Mouse (Mus musculus) adrenal gland, postnatal 4 days (tissue): Measurements from ENCODE around the gene Gpr26. TPM values are rescaled to one million over a fixed set of nuclear protein-coding genes. Genes with fewer than 3 reads are reported as not detected.
A peak's percentile ranks its signal among the peaks of the same experiment; 100 is the strongest.

ENCODE experiments used
- DNase-seq, 2 experiments: peaks; one replicate each; pipeline ENCODE4 v3.0.0; 2021 to 2022; ENCODE audit warnings: low spot score in 2 of 2, mixed read lengths in 2 of 2
- long read RNA-seq, 2 experiments: library from polyadenylated mRNA; stranded (forward); transcript quantifications; one replicate each; pipeline ENCODE4 v2.0.0; 2021
- total RNA-seq, 2 experiments: library from RNA; stranded (reverse); gene quantifications; 2 replicates each; pipeline ENCODE4 v1.2.3; 2021

Gene Gpr26
- total RNA-seq, result under 1 TPM in 1 of 2 experiments, not detected in 1; 0.34 TPM
- long read RNA-seq, experiment 1, result 0 reads
- long read RNA-seq, experiment 2, result 0 reads

DNA sequence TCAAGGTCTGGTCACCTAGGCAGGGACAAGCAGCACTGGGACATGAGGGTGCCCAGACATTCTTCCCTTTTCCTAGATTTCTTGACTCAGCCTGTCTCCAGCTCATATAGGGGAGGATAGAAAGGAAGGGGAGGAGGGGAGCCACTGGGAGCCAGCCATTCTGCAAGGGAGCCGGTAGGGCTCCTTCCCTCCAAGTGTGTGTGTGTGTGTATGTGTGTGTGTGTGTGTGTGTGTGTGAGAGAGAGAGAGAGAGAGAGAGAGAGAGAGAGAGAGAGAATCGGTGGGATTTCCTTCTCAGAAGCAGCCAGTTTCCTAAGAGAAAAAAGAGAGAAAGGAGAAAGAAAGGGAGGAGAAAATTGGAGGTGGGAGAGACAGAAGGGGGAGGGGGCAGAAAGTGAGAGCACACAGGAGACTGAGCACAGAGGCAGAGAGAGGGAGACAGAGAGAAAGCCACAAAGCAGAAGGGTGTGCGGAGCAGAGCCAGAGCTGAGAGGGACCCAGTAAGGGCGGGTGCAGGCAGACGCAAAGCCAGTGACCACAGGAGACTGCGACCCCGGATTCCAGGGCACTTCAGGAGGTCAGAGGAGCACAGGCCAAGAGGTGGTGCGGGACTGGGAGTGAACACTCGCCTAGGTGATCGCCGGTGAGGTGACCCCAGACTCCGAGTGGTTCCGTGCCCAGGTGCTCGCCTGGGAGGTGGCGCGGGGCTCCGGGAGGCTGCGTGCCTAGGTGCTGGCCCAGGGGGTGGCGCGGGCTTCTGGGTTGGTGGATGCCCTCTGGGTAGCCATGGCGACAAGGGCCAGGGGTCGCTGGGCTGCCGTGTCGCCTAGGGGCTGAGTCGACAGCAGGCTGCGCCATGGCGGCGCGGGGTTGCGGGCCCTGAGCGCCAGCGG is at the start of gene Gpr26:
TSS of gene Gpr26 (plus strand) at position 438 of the 893 bp plus-strand sequence.
- no peak for DNase-seq

- DNase-seq, result no peak
Measured at GRCm38 (mm10) chr7:131917384-131917783, 48.9 kb upstream of the Gpr26 start.

DNA sequence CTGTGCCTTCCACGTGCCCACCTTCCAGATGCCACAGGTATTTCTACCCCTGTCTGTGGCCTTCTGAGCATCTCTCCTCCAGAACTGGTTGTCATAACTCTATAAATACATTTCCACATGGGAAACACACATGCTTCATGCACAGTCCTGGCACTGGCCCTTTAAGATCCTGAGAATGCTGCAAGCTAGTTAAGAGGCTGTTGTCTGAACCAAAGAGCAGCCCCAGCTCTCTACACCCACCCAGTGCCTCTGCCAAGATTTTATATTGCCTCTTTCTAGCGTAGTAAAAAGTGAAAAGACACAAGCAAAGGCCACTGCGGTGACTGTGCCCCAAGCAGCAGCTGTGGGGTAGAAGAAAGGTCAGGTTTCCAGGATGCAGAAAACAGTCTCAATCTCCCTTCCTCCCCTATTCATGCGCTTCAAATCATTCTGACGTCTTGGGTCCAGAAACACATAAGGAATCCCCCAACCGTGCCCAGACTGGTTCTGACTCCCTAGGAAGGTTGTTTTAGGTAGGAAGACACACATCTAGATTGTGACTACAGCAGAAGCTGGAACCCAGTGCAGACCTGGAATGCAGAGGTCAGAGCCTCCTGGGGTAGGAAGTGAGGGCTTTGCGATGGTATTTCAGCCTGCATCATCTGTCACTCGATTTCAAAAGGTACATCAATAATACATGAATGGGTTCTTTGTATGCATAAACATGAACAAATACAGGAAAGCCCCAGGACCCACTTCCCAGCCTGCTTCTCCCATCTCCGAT is 38.8 kb upstream of the Gpr26 start:
- no peak for DNase-seq

DNA sequence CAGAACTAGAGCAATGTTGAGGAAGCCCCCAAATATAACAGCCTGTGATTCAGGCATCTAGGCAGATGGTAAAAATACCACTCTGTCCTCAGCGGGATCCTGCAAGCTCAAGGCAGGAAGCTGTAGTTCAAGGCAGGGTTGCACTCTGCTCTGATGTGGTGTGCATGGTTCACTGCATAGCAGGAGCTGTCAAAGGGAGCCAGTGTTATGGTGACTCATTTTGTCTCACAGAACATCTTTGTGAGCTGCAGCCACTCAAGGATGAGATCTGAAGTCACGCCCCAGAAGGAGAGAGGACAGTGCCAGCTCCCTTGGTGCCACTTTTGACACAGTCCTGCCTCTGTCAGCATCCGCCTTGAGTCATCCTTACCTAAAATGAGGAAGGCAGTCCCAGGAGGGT is 28.6 kb upstream of the Gpr26 start:
- DNase-seq, result no peak

DNA sequence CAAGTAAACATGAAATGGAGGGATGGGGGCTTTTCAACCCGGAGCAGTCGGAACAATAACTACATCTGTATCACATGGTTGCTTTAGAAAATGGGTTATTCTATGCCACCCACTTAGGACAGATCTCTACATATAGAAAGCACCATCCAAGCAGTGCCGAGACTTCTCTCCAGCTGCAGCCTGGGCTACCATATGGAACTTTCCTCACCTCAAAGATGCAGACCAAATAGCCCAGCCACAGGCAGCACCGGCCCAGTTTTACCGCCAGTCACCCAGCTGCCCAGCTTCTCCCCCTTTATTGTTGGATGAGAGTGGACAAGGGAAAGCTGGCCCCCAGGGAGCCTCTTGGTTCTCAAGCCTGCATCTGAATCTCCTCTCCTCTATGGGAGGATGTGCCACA is 15.1 kb upstream of the Gpr26 start:
- no peak for DNase-seq

DNA sequence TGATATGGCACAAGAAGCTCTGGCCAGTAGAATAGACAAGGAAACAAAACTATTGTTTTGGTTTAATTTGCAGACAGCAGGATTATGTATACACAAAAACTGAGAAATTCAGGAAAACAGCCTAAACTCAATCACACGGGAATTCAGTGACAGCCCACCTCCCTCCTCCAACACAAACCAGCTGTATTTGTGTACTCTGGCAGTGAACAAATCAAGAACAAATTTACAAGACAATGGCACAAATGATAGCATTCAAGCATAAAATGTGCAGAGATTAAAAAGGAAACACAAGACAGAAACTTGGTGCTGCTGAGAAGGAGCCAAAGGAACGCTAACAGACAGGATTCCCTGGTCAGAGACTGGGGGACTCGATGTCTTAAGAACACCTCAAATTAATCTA is 12.9 kb upstream of the Gpr26 start:
- DNase-seq, result no peak

DNA sequence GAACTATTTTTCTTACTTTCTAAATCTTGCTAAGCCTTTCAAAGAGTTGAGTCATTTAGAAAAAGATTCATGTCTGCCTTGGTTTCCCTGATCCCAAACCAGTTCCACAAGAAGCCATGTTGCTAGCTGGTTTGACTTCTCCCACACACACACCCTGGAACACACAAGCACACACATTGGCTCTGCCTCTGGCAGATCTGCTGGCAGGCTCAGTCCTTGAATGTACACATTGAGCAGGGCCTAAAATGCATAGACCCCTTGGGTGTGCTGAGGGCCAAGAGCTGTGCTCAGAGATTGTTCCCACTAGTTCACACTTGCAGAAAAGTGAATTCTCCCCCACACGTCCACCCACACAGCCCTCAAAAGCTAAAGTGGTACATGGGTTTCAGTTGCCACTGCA is 7.6 kb upstream of the Gpr26 start:
- no peak for DNase-seq

DNA sequence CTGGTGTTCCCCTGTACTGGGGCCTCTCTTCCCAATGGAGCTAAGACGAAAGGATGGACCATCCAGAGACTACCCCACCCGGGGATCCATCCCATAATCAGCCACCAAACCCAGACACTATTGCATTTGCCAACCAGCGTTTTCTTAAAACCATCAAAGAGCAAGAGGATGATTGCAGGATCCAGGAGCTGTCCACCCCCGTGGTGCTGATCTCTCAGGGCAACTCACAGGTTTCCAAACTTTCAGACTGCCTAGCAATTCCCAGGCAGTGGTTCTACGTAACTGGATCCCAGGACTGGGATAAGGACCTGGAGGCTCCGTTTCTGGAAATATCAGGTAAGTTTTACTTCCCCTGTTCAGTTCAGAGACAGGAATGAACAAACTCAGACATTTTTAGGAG is 5.7 kb upstream of the Gpr26 start:
- peak in 1 of 2 experiments; percentile 20 for DNase-seq

GRCm38 (mm10) chr7:131966916-131967494 is 745 bp downstream of the Gpr26 start:
- DNase-seq, result no peak

GRCm38 (mm10) chr7:131970255-131970654 is 4.0 kb downstream of the Gpr26 start:
- DNase-seq, result no peak

DNA sequence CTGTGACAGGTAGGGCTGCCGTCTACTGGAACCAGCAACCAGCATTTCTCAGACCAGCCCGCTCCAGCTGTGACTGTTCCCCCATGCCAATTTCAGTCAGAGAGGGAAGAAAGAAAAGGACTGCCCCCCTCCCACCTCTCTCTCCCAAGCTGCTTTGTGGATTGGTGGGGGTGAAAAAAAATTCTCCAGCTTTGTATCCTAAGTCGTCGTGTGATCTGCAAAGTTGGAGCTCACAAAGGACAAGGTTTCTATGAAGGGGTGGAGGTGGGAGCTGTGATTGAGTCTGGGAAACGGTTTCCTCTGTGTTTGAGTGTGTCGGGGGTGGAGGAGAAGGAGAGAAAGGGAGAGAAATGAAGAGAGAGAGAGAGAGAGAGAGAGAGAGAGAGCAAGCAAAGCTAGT is 9.6 kb downstream of the Gpr26 start:
- DNase-seq, result no peak

DNA sequence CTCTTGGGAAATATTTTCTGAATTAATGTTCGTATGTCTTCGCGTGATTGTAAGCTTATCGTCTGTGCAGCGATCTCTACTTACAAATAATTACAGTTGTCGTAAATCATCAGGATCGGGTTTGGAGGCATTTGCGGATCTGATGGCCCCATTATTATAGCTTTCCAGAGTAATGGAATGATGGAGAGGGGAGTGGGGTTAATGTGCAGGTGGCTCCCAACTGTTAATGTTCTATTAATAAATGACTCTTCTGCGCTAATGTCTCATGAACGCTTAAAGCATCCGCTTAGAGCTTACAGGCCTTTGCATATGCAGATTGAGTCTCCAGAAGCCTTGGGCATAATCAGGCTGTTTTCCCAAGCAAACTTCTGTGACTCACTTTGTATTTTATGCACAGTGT is 12.3 kb downstream of the Gpr26 start:
- DNase-seq, result no peak

- DNase-seq, result no peak
Measured at GRCm38 (mm10) chr7:131989056-131989455, 22.8 kb downstream of the Gpr26 start.

GRCm38 (mm10) chr7:131992226-131992625 is 26.0 kb downstream of the Gpr26 start:
- no peak for DNase-seq

- DNase-seq, result no peak
Measured at GRCm38 (mm10) chr7:131992873-131993272, 26.6 kb downstream of the Gpr26 start.

DNA sequence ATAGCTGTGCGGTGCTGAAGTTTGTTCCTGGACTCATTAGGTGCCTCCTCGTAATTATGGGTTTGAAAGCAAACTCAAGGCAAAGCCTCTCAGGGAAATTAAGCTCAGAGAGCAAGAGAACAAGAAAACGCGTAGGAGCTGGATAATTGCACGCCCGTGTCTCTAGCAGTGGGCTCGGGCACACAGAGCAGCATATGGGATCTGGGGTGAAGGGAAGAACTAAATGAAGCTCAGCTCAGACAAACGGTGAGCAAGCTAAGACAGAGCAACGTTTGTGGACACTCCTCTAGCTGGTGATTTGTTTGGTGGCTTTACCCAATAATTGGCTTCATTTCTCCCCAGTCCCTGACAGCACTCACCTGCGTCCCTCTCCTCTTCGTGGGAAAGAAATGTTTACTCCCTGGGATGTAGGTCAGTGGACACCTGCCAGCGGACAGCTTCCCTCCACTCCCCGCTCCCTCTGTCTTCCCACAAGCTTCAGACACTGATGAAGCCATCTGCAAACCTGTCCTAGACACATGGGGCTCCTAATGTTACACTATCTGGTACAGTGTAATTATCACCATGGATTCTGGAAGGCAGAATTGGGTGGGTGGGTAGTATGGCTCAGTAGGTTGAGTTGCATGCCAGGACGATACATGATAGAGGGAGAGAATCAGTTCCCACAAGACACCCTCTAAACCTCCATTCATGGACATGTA is 39.9 kb downstream of the Gpr26 start:
- DNase-seq, result no peak

- no peak for DNase-seq
Measured at GRCm38 (mm10) chr7:132009002-132009401, 42.7 kb downstream of the Gpr26 start.

DNA sequence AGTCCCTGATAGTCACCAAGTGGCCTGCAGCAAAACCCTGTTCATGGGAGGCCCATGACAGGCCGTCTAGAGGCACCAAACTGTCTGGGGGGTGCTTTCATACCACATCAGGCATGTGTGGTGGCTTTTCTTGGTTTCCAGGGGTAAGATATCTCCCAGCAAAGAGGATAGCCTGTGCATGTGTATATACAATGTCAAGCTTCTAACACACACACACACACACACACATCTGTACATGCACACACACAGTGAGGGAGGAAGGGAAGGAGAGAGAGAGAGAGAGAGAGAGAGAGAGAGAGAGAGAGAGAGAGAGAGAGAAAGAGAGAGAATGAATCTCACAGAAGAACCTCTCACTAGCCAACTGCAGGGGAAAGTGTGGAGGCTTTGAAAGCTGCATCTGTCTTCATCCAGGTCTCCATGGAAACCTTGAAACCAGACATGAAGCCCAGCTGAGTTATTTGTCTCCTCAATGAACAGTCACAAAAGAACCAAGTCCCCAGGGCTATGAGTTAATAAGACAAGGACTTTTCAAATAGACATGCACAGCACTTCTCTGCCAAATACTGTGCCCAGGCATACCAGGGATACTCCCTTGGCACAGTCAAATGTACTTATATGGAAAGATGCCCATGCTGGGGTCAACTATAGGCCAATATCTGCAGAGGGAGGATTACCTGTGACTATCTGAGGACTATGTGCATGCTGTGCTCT is 46.9 kb downstream of the Gpr26 start:
- no peak for DNase-seq

- no peak for DNase-seq
Measured at GRCm38 (mm10) chr7:132013970-132014369, 47.7 kb downstream of the Gpr26 start.

GRCm38 (mm10) chr7:132015193-132015592 is 48.9 kb downstream of the Gpr26 start:
- no peak for DNase-seq

GRCm38 (mm10) chr7:132015933-132016332 is 49.7 kb downstream of the Gpr26 start:
- DNase-seq, result no peak
